Mouse (Mus musculus) left cerebral cortex, postnatal 10 days (tissue): Measurements from ENCODE around the gene Igf2bp2. TPM values are rescaled to one million over a fixed set of nuclear protein-coding genes. Genes with fewer than 3 reads are reported as not detected.
A peak's percentile ranks its signal among the peaks of the same experiment; 100 is the strongest.

Experiments used
- DNase-seq, 2 experiments: peaks; one replicate each; pipeline ENCODE4 v3.0.0; 2021 to 2022; ENCODE audit warnings: low spot score in 2 of 2, mixed read lengths in 1 of 2; ENCODE audit errors: extremely low spot score in 1 of 2
- intact Hi-C: fragments of 180-260 bp; cut with DNase I; formaldehyde crosslinking; loops from one replicate; pipeline ENCODE4 v1.15.1; 2025
- total RNA-seq, 2 experiments: library from RNA; stranded (reverse); gene quantifications; 2 replicates each; pipeline ENCODE4 v1.2.3; 2021

The Igf2bp2 gene
- total RNA-seq, 2 experiments from 2014 or later = 1.9 to 2.6 TPM

DNA sequence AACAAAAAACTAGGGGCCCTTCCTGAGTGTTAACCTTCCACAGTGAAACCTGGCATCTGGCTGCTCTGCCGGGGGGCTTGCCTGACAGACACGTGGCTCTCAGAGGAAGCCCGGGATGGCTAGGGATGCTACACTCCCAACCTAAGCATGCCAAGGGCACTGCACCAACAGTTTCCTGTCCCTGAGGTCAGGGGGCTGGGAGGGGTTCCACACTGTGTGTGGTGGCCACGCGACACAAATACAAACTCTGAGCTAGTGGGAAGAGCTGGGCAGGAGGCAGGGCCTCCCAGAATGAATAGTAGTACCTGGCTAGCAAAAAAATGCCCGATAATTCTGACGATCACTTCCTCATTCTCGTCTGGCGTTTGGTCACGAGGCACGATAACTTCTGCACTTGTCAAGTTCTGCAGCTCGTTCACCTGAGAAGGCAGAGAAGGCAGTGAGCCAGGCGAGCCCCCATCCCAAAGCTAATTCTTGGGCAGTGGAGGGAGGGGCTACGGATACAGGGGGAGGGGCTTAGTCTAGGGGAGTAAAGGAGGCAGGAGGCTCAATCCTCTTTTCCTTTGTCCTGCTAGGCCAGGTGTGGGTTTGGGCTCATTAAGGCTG, 101.4 kb downstream of the Igf2bp2 start:
- DNase-seq = no peak
- intact Hi-C loops = no loop called here

DNA sequence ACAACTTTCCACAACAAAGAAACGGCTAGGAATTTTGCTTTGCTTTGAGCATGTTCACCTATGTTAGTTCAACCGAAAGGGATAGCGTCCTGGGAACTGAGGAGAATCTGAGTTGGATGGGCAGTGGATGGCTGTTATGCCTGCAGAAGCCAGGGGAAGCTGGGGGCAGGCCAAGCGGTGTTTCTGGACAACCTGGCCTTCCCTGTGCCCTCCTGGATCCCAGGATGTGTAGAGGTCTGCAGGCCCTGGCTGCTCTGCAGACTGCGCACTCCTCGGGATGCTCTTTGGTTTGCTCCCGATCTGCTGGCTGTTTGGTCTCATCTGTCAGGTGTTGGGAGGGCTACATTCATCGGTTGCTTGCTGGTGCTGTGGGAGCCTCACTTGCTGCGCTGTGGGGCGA, 102.7 kb downstream of the Igf2bp2 start:
- DNase-seq = no peak
- intact Hi-C loops = no loop called here

DNA sequence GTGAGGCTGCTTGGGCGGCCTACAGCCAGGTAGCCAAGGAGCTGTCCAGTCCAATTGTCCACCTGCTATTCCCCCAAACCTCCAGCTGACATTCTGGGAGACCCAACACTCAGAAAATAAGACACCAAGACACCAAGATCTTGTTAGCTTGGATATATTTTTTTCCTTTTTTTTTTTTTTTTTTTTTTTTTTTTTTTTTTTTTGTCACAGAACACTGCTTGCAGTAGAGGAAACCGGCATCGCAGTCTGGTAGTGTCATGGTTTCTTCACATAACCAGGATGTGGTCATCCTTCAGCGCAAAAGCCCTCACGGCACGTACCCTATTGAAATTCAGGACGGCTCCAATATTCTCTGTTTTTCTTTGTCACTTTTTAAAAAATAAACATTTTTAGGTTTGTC, 104.2 kb downstream of the Igf2bp2 start:
- no peak for DNase-seq
- intact Hi-C loops = no loop called here

DNA sequence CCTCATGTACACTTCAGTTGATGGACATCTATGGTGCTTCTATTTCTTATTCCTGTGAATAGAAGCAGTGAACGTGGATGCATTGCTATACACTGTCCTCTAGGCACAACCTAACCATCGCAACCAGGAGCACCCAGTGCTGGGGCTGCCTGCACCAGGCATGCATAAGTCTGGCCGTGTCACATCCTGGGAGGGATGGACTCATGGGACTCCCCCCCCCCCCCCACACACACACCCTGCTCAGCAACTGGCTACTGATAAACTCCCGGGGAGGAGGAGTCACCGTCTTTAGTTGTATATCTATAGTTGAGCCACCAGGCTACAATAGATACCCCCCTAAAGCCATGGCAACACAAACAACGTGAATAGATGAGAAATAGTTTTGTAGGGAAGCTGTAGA, 105.6 kb downstream of the Igf2bp2 start:
- no peak for DNase-seq
- intact Hi-C loops = no loop called here

GRCm38 (mm10) chr16:22053411-22053810, 109.7 kb downstream of the Igf2bp2 start:
- intact Hi-C loops = no loop called here
- DNase-seq = no peak

DNA sequence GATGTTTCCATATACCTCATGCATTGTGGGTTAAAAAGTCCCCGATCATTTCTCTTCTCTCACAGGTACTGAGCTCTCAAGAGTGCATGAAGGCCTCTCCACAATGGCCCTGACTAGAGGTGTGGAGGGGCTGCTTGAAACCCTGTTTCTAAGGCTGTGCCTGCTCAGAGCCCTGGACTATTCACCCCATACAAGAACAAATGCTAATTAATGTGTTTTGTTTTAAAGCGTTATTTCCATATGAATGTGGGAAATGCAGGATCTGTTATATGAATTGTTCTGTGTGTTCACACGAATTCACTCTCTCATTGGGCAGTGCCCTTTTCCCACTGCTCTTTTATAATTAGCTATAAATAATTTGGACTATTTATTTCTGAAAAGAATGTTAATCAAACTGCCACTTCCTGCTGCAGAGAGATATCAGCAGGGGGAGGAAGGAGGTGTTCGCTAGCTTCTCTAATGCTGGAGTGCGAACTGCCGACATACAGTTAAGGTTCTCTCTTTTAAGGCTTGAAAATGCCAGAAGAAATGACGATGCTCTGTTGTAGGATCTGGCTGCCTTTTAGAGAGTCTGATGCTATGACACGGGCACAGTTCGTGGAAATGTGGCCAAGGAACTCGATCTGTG, 116.2 kb downstream of the Igf2bp2 start:
- no peak for DNase-seq
- intact Hi-C loops = no loop called here

GRCm38 (mm10) chr16:22045930-22046329, 117.2 kb downstream of the Igf2bp2 start:
- no peak for DNase-seq
- intact Hi-C loops = no loop called here

GRCm38 (mm10) chr16:22043830-22044229, 119.3 kb downstream of the Igf2bp2 start:
- intact Hi-C loops = no loop called here
- DNase-seq = no peak

GRCm38 (mm10) chr16:22039978-22040377, 123.1 kb downstream of the Igf2bp2 start:
- DNase-seq = no peak
- intact Hi-C loops = no loop called here

DNA sequence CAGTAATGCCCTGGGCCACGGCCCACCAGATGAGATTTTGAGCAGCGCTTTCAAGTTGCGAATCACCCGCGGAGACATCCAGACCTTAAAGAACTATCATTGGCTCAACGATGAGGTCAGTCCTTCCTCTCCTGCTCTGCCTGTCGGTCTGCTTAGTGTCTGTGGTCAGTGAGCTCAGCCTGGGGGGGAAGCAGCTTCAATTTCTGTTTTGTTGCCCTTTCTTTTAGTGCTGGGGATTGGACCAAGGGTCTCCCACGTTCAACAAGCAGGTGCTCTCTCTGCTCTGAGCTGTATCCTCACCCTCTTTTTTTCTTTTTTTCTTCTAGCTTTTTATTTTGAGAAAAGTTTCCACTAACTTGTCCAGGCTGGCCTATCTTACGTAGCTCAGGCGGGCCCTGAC, 124.5 kb downstream of the Igf2bp2 start:
- intact Hi-C loops = no loop called here
- no peak for DNase-seq

- intact Hi-C loops = no loop called here
- no peak for DNase-seq
Measured at GRCm38 (mm10) chr16:22027474-22027873, 135.6 kb downstream of the Igf2bp2 start.

DNA sequence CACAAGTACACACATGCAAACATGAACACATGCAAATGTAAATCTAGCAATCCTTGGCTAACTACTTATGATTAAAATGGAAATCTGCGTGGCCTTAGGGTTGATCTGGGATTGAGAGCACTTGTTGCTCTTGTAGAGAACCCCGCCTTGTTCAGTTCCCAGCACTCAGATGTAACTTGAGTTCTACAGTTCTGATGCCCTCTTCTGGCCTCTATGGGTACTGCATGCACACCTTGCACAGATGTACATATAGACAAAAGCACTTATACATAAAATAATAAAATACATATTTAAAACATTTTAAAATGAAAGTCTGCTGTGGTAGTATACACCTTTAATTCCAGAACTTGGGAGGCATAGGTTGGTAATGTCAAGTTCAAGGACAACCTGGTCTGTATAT, 141.0 kb downstream of the Igf2bp2 start:
- intact Hi-C loops = loop anchor here (5.0 kb wide), 1 partner anchor 185 kb away; no protein-coding TSS in a partner anchor

GRCm38 (mm10) chr16:22015569-22015968, 147.5 kb downstream of the Igf2bp2 start:
- intact Hi-C loops = no loop called here
- no peak for DNase-seq

More for the DNA sequence above, 141.0 kb downstream of the Igf2bp2 start:
- DNase-seq = no peak

DNA sequence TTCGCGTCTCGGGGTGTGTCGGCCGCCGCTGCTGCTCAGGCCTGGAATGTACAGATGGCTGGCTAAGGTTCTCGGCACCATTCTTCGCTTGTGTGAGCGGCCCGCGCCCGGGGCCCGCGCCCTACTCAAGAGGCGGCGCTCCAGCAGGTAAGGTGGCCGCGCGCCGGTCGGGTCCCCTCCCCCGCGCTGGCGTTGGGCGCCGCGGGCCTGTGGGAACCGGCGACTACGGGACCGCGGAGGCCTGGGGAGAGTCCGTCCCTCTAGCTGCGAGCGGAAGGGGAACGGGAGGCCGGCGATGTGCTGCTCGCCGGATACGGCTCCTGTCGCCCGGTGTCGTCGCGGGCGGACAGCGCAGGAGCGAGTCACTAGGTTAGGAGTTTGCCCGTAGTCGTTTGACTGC, 153.5 kb downstream of the Igf2bp2 start:
- peak in 1 of 2 experiments; percentile 69 for DNase-seq
- intact Hi-C loops = loop anchor here (5.0 kb wide), 1 partner anchor 172 kb away; no protein-coding TSS in a partner anchor

DNA sequence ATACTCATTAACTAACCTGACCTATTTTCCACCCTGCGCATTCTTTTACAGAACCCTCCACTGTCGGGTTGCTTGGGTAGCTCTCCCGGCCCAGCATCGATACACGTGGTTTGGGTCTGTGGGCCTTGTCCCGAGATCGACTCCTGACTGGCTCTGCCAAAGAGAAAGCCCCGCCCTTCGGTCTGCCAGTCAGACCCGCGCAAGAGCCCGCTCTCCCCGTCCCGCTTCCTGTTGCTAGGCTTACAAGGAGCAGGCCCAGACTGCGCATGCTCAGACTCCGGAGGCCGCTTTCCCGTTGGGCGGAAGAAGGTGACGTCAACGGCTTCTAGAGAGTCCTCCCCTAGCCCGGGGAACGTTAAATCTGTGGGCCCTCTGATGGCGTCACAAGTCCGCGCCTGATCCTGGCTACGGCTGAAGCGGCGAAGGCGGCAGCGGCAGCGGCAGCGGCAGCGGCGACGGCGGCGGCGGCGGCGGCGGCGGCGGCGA, 154.0 kb downstream of the Igf2bp2 start, which contains the start of gene Senp2:
Gene Senp2, plus strand, starts transcription at position 386 of the 486 bp plus-strand sequence.
- peak; percentile 100 for DNase-seq
- intact Hi-C loops = loop anchor here (5.0 kb wide), 1 partner anchor 172 kb away; no protein-coding TSS in a partner anchor

Other genes with a start within 250 kb of the Igf2bp2 start
- 10 to 100 TPM; 19.8 to 20.5 TPM for gene Tmem41a, start 215.7 kb downstream of the Igf2bp2 start, total RNA-seq
- under 1 TPM; 0.24 to 0.36 TPM for gene Liph, start 167.6 kb downstream of the Igf2bp2 start, total RNA-seq
- 10 to 100 TPM; 88.2 to 93.6 TPM for gene Senp2, start 153.8 kb downstream of the Igf2bp2 start, total RNA-seq
- 10 to 100 TPM; 87.1 to 92.8 TPM for gene Tra2b, start 102.7 kb upstream of the Igf2bp2 start, total RNA-seq